Mouse (Mus musculus): ENCODE measurements around the gene Adcy1. TPM values are rescaled to one million over a fixed set of nuclear protein-coding genes. Genes with fewer than 3 reads are reported as not detected.

Gene Adcy1
- polyA plus RNA-seq, 1 experiment from 2014 or later: 0.07 TPM

DNA sequence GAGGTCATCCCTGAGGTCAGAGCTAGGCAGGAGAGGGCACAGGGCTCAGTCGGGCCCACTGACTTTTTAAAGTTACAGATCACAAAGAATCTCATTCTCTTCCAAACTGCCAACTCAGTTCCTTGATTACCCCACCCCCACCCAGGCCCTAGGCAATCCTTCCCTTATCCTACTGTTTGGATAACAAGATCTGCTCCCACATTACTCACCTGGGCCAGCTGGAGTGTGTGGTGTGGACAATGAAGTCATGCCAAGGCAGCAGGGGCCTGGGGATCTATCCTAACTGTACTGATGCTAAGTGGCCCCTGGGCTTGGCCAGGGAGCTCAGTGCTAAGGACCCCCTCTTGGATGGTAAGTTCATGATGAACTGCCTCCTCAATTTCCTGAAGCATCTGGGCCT, 121.1 kb downstream of the Adcy1 start:
- Histone ChIP-seq H3K4me1 (replicated peaks) (no peaks in the 10 kb centered on the region), H3K27me3 (no peaks in the 10 kb centered on the region), H3K27ac (replicated peaks) (no peak overlapping the region), H3K4me3 (replicated peaks) (no peak overlapping the region), H3K4me2 (no peak overlapping the region), H3K9ac (no peak overlapping the region), H3K9me3 (replicated peaks) (no peaks in the 10 kb centered on the region), H3K36me3 (replicated peaks) (no peaks in the 10 kb centered on the region)
- no peak for ATAC-seq (ENCODE audit: insufficient read depth)
- WGBS (ENCODE audit: insufficient replicate concordance): 32% methylated on average over 1 of the region's 1 CpGs

DNA sequence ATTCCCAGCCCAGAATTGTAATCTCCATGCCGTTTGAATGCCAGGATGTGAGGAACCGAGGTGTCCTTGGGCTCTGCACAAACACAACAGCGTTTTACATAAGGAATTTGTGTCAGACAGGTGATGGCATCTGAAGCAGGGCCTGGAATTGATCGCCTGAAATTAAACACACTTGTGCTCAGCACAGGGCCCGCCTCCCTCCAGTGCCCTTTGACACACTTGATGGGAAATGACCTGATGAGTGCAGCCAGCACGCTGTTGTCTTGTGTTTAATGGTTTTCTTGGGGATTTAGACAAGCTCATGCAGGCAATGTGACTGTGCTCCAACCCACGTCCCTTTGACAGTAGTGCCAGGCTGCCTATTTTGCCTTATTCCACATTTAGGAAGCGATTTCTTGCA, 124.2 kb downstream of the Adcy1 start:
- Histone ChIP-seq H3K36me3 (replicated peaks) (no peaks in the 10 kb centered on the region), H3K4me3 (replicated peaks) (no peak overlapping the region), H3K4me1 (replicated peaks) (no peaks in the 10 kb centered on the region; the same call in 1 of the 2 replicates), H3K9me3 (replicated peaks) (no peaks in the 10 kb centered on the region), H3K27ac (replicated peaks) (no peak overlapping the region), H3K27me3 (no peaks in the 10 kb centered on the region), H3K9ac (no peak overlapping the region), H3K4me2 (no peak overlapping the region)
- no peak for ATAC-seq (ENCODE audit: insufficient read depth)
- 39% methylated on average over 8 of the region's 8 CpGs for WGBS (ENCODE audit: insufficient replicate concordance)

DNA sequence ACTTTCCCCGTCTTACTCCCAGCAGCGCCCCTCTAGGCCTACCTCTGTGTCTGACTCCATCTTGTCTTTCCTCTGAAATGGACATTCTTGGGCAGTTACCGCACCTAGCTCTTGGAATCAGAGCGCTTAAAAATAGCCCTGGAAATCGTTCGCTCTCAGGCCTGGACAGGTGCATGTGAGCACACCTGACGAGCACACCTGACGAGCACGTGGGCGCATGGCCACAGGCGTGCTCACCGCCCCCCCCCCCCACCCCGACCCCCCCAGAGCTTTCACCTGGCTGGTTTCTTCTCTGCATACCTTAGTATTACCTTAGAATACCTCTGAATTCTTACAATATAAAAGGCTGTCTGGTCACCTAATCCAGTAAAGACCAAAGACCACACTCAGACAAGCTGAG, 125.2 kb downstream of the Adcy1 start, which contains the start of gene Gm11985:
Gene Gm11985 (minus strand): TSS at position 101 of the 400 bp plus-strand sequence.
- Histone ChIP-seq H3K27me3 (no peaks in the 10 kb centered on the region), H3K27ac (replicated peaks) (no peak within 1 kb of the TSS), H3K4me1 (replicated peaks) (peaks cover 2% of the 10 kb centered on the region; the same call in 1 of the 2 replicates), H3K36me3 (replicated peaks) (no peaks in the 10 kb centered on the region), H3K4me2 (no peak within 1 kb of the TSS), H3K4me3 (replicated peaks) (no peak within 1 kb of the TSS), H3K9ac (no peak within 1 kb of the TSS), H3K9me3 (replicated peaks) (no peaks in the 10 kb centered on the region)
- WGBS (ENCODE audit: insufficient replicate concordance): 72% methylated on average over 13 of the region's 13 CpGs
- no peak for ATAC-seq (ENCODE audit: insufficient read depth)

DNA sequence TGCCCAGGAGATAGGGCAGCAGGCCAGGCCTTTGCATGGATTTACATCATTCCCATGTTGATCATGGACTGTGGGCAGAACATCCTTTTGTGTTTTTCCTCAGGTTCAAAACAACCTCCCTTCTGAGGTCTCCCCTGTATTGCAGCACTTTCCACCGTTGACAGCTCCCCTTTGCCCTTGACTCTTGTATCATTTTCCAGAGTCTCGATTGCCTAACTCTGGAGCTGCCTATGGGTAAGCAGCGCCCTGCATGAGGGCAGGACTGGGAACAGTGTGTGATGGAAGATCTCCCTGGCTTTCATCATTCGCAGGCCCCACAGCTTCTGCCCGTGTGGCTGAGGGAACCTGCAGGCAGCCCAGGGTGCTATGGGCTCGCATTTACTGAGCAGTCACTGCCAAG, 129.4 kb downstream of the Adcy1 start:
- Histone ChIP-seq H3K4me2 (no peak overlapping the region), H3K36me3 (replicated peaks) (no peaks in the 10 kb centered on the region), H3K4me1 (replicated peaks) (peaks cover 2% of the 10 kb centered on the region), H3K9ac (no peak overlapping the region), H3K9me3 (replicated peaks) (no peaks in the 10 kb centered on the region), H3K4me3 (replicated peaks) (no peak overlapping the region), H3K27me3 (no peaks in the 10 kb centered on the region), H3K27ac (replicated peaks) (peak overlapping the region; percentile 59; the same call in 1 of the 2 replicates)
- WGBS (ENCODE audit: insufficient replicate concordance): 34% methylated on average over 6 of the region's 6 CpGs
- ATAC-seq (ENCODE audit: insufficient read depth): peak; percentile 64

DNA sequence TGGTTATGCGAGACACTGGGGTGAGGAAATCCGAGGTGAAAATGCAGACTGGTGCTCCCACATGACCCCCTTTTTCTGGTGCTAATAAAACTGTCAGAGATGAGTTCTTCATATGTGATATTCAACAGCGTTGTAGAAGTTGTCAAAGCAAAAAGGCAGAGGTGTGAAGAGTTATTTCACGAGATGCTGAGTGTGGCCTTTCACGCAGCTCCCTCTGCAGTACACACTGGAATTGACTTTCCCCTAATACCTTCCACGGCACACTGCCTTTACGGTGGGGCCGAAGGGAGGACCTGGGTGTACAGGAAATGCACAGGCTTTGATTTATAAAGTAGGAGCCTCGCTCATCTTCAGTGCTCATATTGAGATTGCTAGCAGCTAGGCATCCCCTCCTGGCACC, 129.8 kb downstream of the Adcy1 start:
- H3K9me3 ChIP-seq (replicated peaks): no peaks in the 10 kb centered on the region
- no peak overlapping the region for H3K4me3 ChIP-seq (replicated peaks)
- 52% methylated on average over 9 of the region's 9 CpGs for WGBS (ENCODE audit: insufficient replicate concordance)
- H3K4me2 ChIP-seq: no peak overlapping the region
- no peak overlapping the region for H3K9ac ChIP-seq
- no peaks in the 10 kb centered on the region for H3K36me3 ChIP-seq (replicated peaks)
- ATAC-seq (ENCODE audit: insufficient read depth): no peak
- H3K4me1 ChIP-seq (replicated peaks): peaks cover 2% of the 10 kb centered on the region
- H3K27ac ChIP-seq (replicated peaks): peak overlapping the region; percentile 59; the same call in 1 of the 2 replicates
- H3K27me3 ChIP-seq: no peaks in the 10 kb centered on the region

DNA sequence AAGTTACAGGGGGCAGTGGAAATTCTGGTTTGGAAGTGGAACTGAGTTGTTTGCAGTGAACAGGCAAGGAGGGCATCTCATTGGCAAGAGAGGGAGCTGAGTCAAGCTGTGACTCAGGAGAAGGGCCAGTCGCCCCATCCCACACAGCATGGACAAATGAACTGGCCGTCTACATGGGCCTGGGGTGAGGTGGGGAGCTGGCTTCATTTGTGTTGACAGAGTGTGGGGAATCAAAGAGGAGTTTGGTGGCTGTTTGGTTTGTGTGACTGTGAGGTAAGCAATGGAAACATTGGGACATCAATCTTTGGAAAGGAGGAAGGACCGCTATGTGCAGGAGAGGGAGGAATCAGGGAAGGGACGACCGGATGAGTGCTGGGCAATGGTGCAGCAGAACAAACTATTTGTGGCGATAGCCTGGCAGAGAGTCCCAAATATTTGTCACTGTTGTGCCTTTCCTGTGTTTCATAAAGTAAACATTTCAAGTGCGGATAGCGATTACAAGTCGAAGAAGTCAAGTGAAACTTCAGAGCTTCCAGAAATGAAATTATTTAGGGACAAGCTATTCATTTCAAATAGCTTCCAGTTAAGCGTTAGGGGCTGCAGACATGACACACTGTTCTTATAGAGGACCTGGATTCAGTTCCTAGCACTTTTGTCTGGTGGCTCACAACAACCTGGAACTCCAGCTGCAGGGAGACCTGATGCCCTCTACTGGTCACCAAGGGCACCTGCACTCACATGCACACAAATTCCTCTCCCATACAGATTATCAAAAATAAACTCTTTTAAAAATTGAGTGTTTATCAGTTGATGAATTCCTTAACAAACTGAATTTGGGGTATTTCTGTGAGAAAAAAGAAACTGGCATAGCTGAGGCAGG, 131.4 kb downstream of the Adcy1 start:
- peak overlapping the region; percentile 29; the same call in 1 of the 2 replicates for H3K27ac ChIP-seq (replicated peaks)
- peaks cover 2% of the 10 kb centered on the region for H3K4me1 ChIP-seq (replicated peaks)
- no peaks in the 10 kb centered on the region for H3K36me3 ChIP-seq (replicated peaks)
- no peak overlapping the region for H3K4me3 ChIP-seq (replicated peaks)
- ATAC-seq (ENCODE audit: insufficient read depth): peak; percentile 19; the same call in 1 of the 2 replicates
- no peak overlapping the region for H3K4me2 ChIP-seq
- WGBS (ENCODE audit: insufficient replicate concordance): 69% methylated on average over 10 of the region's 10 CpGs
- H3K9ac ChIP-seq: no peak overlapping the region
- no peaks in the 10 kb centered on the region for H3K9me3 ChIP-seq (replicated peaks)
- H3K27me3 ChIP-seq: no peaks in the 10 kb centered on the region

DNA sequence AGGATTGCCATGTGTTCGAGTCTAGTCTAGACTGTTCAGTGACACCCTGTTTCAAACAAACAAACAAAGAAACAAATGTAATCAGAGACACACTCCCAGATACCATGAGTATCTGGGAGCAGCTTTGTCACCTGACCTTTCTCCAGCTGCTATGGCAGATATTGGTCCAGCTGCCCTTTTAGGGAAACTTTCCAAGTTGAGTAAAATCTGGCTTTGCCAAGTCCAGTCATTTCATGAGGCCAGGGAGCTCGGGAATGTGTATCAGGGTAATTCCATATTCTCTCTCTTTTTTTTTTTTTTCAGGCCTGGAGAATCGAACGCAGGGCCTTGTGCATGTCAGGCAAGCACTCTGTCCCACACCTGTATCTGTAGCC, 132.0 kb downstream of the Adcy1 start:
- H3K9ac ChIP-seq: no peak overlapping the region
- peaks cover 2% of the 10 kb centered on the region for H3K4me1 ChIP-seq (replicated peaks)
- no peaks in the 10 kb centered on the region for H3K9me3 ChIP-seq (replicated peaks)
- no peak overlapping the region for H3K4me3 ChIP-seq (replicated peaks)
- ATAC-seq (ENCODE audit: insufficient read depth): no peak
- no peak overlapping the region for H3K4me2 ChIP-seq
- no peaks in the 10 kb centered on the region for H3K36me3 ChIP-seq (replicated peaks)
- 56% methylated on average over 4 of the region's 4 CpGs for WGBS (ENCODE audit: insufficient replicate concordance)
- H3K27ac ChIP-seq (replicated peaks): no peak overlapping the region
- H3K27me3 ChIP-seq: no peaks in the 10 kb centered on the region

DNA sequence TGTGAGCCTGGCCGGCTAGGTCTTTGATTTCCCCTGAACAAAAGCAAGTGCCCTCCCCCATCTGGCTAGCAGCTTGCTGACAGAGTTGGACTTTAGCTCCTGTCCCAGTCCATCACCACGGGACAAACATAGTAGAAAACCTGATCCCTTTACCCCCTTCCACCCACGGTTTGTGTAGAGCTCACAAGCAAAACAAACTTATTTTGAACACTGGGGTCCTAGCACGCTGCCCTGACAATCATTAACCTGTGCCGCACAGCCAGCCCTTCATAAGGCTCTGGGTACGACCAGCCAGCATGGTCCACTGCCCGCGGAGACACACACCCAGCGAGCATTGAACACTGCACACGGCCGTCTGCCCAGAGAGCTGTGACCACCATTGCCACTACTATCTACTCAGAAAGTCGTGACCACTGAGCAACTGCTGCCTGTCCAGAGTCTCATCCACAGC, 134.2 kb downstream of the Adcy1 start, which contains the start of gene Igfbp1:
Gene Igfbp1 (plus strand): TSS at position 292 of the 451 bp plus-strand sequence.
- H3K36me3 ChIP-seq (replicated peaks): no peaks in the 10 kb centered on the region

DNA sequence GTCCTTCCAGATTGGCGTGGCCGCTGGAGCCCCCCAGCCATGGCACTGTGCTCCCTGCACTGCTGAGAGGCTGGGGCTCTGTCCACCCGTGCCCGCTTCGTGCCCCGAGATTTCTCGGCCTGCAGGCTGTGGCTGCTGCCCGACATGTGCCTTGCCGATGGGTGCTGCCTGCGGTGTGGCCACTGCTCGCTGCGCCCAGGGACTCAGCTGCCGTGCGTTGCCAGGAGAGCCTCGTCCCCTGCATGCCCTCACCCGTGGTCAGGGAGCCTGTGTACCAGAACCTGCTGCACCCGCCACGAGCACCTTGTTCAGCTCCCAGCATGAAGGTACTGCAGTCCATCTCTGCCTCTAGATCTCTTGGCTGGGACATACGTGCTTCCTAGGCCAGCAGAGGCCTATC, 134.7 kb downstream of the Adcy1 start:
- Histone ChIP-seq H3K4me3 (replicated peaks) (peak overlapping the region; percentile 44), H3K27ac (replicated peaks) (peak overlapping the region; percentile 59), H3K27me3 (no peaks in the 10 kb centered on the region), H3K9ac (peak overlapping the region; percentile 21; the same call in 1 of the 2 replicates), H3K4me1 (replicated peaks) (peaks cover 2% of the 10 kb centered on the region; the same call in 1 of the 2 replicates), H3K36me3 (replicated peaks) (no peaks in the 10 kb centered on the region), H3K9me3 (replicated peaks) (no peaks in the 10 kb centered on the region), H3K4me2 (peak overlapping the region; percentile 34; the same call in 1 of the 2 replicates)
- ATAC-seq (ENCODE audit: insufficient read depth): peak; percentile 16; the same call in 1 of the 2 replicates
- WGBS (ENCODE audit: insufficient replicate concordance): 62% methylated on average over 19 of the region's 19 CpGs

More for the DNA sequence above, 134.2 kb downstream of the Adcy1 start, which contains the start of gene Igfbp1:
- H3K27ac ChIP-seq (replicated peaks): peak within 1 kb of the TSS; percentile 72
- H3K27me3 ChIP-seq: no peaks in the 10 kb centered on the region
- peaks cover 2% of the 10 kb centered on the region; the same call in 1 of the 2 replicates for H3K4me1 ChIP-seq (replicated peaks)
- peak; percentile 63 for ATAC-seq (ENCODE audit: insufficient read depth)
- peak within 1 kb of the TSS; percentile 44 for H3K4me3 ChIP-seq (replicated peaks)
- WGBS (ENCODE audit: insufficient replicate concordance): 48% methylated on average over 12 of the region's 12 CpGs
- no peaks in the 10 kb centered on the region for H3K9me3 ChIP-seq (replicated peaks)
- peak within 1 kb of the TSS; percentile 34 for H3K4me2 ChIP-seq
- peak within 1 kb of the TSS; percentile 21; the same call in 1 of the 2 replicates for H3K9ac ChIP-seq

DNA sequence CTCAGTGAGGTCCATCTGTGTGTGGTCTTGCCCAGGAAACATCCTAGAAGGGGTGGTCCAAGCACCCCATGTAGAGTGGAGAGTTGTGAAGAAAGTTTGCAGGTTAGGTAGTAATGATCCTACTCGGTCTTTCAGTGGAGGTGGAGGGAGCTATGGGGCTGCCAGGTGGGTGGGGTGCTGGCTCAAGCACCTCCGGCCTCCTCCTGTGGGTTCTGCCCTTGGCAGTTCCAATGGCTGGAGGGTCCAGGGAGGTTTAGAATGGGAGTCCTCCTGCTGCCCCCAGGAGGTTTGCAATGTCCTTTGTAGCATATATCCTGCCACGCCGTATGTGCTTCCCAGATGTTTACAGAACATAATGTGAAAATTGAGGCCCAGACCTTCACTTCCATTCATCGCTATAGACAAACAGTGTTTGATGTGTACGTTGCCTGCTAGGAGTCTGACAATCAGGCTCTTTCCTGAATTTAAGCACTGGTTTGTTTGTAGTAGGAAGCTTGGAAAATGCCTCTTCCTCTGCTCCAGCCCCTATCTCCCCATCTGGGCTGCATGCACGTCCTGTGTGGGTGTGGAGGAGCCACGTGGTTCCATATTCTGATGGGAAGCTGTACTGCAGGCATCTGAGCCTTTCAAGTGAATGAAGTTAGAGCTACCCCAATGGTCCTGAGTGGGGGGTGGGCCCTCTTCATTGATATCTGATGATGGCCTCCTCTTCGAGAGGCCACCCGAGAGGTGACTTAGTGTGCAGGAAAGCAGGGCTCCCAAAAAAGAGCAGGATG, 135.4 kb downstream of the Adcy1 start:
- no peaks in the 10 kb centered on the region; the same call in 1 of the 2 replicates for H3K4me1 ChIP-seq (replicated peaks)
- H3K4me3 ChIP-seq (replicated peaks): peak overlapping the region; percentile 44
- ATAC-seq (ENCODE audit: insufficient read depth): no peak
- no peaks in the 10 kb centered on the region for H3K27me3 ChIP-seq
- peak overlapping the region; percentile 59; the same call in 1 of the 2 replicates for H3K27ac ChIP-seq (replicated peaks)
- H3K9me3 ChIP-seq (replicated peaks): no peaks in the 10 kb centered on the region
- 49% methylated on average over 10 of the region's 10 CpGs for WGBS (ENCODE audit: insufficient replicate concordance)
- H3K4me2 ChIP-seq: peak overlapping the region; percentile 34
- H3K36me3 ChIP-seq (replicated peaks): no peaks in the 10 kb centered on the region
- H3K9ac ChIP-seq: no peak overlapping the region

All from liver, embryonic 15.5 days (tissue).